Mouse (Mus musculus): ENCODE data around the gene Cd79b. TPM values are rescaled to one million over a fixed set of nuclear protein-coding genes. Genes with fewer than 3 reads are reported as not detected.

Gene Cd79b
- total RNA-seq, 4 experiments from 2014 or later: 0.52 to 2.3 (median 1.0) TPM

- peak; percentile 38 for DNase-seq (ENCODE audit: low spot score)
Measured at GRCm38 (mm10) chr11:106318406-106319366, 4.1 kb upstream of the Cd79b start.

DNA sequence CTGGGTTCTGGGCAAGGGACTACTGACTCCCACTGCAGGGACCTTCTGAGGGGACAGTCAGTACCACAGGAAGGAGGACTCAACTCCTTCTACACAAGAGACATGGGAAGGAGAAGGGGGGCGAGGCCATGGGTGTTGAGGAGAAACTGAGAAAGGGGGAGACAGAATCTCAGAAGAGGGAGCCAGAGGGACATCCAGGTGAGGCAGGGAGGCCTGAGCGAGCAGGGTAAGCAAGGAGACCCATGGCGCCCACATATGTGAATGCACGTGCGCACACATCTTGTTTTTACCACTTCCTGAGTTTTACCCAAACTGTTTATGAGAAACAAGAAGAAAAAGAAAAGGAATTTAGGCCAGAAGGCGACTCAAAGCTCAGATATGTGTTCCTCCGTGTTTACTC is 3.2 kb upstream of the Cd79b start:
- DNase-seq (ENCODE audit: low spot score): no peak

DNA sequence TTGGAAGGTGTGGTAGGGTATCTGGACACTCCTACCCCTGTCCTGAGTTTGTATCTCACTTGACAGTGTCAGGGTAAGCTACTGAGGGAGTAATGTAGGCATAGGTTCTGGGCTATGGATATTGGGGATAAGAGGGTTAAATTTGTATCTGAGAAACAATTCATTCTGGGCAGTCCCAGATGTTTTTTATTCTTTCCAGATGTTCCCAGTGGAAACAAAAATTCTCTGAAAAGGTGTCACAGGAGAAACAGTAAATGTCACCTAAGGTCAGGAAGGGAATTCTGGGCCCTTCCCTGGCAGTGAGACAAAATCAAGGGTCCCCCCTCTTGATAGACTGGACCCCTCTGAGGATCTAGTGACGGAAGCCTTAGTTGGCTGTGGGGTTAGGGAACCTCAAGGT is 1.9 kb upstream of the Cd79b start:
- DNase-seq (ENCODE audit: low spot score): no peak

DNA sequence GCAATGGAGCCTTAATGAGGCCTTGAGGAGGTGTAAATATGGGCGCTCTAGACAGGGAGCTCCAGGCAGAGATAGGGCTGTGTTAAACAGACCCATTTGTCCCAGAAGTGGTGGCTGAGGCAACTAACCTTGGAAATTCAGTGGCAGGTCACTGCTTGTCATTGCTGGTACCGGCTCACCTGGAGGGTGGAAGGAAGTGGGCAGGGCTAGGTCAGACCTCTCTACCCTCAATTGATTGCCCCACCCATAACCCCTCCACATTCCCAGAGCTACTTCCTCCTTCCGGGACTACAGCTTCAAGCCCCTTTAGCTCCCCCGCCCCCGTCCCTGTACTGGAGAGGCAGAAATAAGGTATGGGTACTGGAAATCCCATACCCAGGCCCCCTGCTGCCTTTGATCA is 1.0 kb downstream of the Cd79b start:
- DNase-seq (ENCODE audit: low spot score): no peak

GRCm38 (mm10) chr11:106310123-106310522 is 4.4 kb downstream of the Cd79b start:
- no peak for DNase-seq (ENCODE audit: low spot score)

- no peak for DNase-seq (ENCODE audit: low spot score)
Measured at GRCm38 (mm10) chr11:106308162-106308561, 6.4 kb downstream of the Cd79b start.

DNA sequence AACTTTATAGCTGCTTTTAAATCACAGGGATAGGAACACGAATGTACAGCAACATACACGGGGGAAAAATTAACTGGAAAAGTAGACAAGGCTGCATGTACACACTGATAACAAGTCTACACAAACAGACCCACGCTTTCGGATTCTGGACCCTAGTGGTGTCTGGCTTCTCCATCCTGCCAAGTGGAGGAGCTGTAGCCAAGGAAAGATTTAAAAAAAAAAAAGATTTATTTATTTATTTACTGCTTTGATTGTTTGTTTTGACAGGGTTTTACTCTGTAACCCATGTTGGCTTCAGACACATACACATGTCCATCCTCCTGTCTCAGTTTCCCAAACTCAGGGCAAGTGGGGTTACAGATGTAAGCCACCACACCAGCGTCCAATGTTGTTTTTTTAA is 7.1 kb downstream of the Cd79b start:
- DNase-seq (ENCODE audit: low spot score): no peak

GRCm38 (mm10) chr11:106306758-106307157 is 7.8 kb downstream of the Cd79b start:
- DNase-seq (ENCODE audit: low spot score): no peak

DNA sequence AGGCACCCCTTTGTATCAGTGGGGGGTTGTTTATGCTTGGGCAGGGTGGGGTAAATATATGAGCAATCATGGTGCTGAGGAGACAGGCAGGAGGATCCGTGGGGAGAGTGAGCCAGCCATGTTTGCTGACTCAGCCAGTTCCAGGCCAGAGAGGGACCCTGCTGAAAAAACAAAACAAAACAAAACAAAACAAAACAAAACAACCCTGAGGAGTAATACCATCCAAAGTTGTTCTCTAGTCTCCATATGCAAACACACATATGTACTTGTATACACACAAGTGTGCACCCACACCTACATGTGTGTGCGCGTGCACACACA is 8.5 kb downstream of the Cd79b start:
- DNase-seq (ENCODE audit: low spot score): no peak

DNA sequence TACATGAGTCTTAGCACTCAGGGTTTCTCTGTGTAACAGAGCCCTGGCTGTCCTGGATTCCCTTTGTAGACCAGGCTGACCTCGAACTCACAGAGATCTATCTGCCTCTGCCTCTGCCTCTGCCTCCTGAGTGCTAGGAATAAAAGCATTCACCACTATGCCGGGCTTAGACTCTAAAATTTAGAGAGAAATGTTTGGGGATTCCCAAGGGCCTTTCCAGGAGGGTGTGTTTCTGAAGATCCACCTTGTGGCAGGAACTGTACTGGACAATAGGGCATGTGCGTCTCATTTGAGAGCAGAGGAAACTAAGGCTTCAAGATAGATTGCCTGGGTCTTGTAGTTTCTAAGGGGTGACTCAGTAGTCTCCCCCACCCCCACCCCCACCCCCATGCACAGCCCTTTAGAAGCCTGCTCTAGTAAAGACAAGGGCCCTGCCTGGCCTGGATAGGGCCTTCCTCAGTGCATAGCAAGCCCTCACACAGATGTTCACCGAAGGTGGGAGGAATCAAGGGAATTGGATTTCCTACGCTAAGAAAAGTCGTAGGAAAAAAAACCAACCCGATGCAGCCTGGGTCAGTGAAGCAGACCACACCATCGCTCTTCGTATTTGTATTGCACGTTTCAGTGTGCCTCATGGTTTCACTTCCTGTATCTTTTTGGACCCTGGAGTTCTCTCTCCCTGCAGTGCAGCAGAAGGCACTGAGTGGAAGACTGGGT is 9.1 kb downstream of the Cd79b start:
- no peak for DNase-seq (ENCODE audit: low spot score)

DNA sequence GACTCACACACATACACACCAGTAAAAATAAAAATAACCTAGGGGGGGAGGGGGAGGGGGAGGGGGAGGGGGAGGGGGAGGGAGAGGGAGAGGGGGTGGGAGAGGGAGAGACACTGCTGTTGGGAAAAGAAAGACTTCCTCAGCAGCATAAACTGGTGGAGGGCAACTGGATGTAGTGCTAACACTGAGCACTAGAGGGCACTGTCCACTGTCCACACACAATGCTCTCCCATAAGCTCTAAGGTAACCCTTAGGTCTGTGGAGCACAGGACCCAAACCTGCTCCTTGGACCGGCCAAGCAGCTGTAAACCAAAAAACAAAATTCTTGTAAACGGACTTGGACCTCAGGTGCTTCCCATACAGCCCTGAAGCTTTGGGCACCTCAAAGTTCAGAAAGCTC is 11.9 kb downstream of the Cd79b start:
- peak; percentile 37 for DNase-seq (ENCODE audit: low spot score)

DNA sequence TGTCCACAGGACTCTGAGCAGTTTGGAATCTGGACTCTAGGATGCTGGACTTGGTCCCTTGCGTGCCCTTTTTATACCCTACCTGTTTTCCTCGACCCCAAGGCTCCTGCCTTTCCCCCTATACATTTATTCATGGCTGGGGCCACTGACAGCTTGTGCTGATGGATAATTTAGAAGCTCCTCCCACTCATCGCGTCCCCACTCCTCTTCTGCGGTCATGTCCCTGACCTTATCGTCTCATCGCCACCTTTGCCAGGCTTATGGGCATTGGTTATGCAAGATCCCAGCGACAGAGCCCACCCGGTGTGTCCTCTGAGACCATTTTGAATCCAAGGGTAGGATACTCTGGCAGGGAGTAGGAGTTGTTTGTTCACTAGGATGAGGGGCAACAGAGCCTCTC is 12.8 kb downstream of the Cd79b start, which contains the start of gene Gh:
Gene Gh, minus strand, starts transcription at position 101 of the 400 bp plus-strand sequence.
- DNase-seq (ENCODE audit: low spot score): no peak

- DNase-seq (ENCODE audit: low spot score): no peak
Measured at GRCm38 (mm10) chr11:106291861-106292260, 22.7 kb downstream of the Cd79b start.

- no peak for DNase-seq (ENCODE audit: low spot score)
Measured at GRCm38 (mm10) chr11:106290376-106290775, 24.2 kb downstream of the Cd79b start.

GRCm38 (mm10) chr11:106289369-106289768 is 25.2 kb downstream of the Cd79b start:
- no peak for DNase-seq (ENCODE audit: low spot score)

DNA sequence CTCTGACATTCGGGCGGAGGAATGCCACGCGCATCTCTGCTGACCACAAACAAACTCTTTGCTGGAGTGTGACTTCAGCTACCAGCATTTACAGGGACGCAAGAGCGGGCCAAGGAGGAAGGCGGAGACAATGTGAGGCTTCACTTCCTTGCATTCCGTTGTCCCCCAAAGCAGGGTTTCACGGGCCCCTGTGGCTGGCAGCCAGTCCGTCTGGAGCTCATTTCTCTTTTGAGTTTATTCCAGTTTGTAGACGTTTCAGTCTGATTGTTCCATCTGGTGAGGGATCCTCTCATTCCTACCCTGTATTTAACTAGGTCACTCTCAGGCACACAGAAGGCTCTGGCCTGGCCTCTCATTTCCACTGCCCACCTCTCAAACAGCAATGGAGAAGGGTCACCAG is 27.6 kb downstream of the Cd79b start:
- no peak for DNase-seq (ENCODE audit: low spot score)

DNA sequence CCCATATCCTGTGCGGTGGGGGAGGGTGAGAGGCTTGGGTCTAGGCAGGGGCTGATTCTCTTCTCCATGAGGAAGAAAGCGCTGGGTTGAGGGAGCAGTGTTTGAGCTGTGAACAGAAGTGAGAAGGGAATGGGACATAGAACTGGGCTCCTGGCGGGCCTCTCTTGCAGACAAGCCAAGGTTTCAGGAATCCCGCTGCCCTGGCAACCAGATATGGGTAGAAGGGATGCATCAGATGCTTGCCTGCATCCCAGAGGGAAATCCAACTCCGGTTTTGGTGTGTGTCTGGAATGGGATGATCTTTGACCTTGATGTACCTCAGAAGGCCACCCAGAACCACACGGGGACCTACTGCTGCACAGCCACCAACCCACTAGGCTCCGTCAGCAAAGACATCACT is 28.4 kb downstream of the Cd79b start:
- DNase-seq (ENCODE audit: low spot score): no peak

GRCm38 (mm10) chr11:106284126-106284525 is 30.4 kb downstream of the Cd79b start:
- no peak for DNase-seq (ENCODE audit: low spot score)

GRCm38 (mm10) chr11:106283371-106283770 is 31.2 kb downstream of the Cd79b start:
- no peak for DNase-seq (ENCODE audit: low spot score)

DNA sequence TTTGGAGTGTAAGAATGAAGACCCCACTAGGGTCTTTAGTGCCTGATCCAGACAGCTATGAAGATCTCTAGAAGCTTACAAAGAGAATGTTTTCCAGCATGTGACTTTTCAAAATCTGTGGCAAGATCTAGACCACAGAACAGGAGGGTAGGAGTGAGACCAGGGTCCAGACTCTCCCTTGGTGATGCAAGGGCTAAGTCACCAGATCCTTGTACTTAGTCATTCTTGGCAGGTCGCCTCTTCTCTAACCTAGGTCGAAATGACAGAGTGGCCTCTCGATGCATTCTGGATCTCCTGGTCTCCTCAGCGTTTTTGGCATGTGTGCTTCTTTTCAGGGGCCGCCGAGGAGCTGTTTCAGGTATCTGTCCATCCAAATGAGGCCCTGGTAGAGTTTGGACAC is 32.1 kb downstream of the Cd79b start:
- no peak for DNase-seq (ENCODE audit: low spot score)

GRCm38 (mm10) chr11:106276454-106276853 is 38.1 kb downstream of the Cd79b start, which contains the start of gene Tcam1:
Gene Tcam1, plus strand, starts transcription at chr11:106276672.
- DNase-seq (ENCODE audit: low spot score): peak; percentile 93

DNA sequence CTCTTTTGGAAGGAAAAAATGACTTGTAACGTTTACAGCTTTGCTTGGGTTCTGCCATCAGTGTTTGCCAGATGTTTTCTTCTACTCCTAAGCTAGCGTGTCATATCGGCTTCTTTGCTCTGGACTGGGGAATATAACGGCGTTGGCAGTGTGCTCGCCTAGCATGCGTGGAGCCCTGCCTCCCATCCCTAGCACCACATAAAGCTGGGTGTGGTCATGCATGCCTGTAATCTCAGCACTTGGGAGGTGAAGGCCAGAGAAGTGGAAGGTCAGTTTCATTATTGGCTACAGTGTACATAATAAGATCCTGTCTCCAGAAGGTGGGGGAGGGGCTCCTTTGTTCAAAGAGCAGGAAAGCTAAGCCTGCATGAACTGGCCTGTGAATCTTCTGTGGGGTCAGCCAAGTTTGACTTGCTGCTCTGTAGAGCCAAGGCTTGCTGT is 39.6 kb downstream of the Cd79b start:
- DNase-seq (ENCODE audit: low spot score): no peak

DNA sequence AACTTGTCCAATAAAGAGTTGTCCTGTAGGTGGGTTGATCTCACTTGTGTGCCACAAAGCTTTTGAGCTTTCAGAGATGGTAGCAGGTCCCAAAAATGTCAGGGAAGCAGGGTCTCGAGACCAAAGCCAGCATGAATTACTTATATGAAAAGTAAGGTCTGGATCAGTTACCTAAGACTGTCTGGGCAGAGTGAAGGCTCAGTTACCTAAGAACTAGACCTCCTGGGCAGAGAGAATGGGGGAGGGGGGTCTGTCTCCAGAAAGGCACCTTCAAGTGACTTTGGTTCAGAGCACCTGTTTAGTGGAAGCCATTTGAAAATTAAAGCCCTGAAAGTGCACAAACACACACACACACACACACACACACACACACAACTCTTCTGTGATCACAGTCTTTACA is 40.2 kb downstream of the Cd79b start:
- DNase-seq (ENCODE audit: low spot score): no peak

Data from heart, adult 8-10 months (tissue).